Mouse (Mus musculus) liver, adult 2 months (tissue): ENCODE results near the gene Tuba3b.

Source experiments
- CTCF ChIP-seq: fragments of 200-500 bp; IDR thresholded peaks from 2 replicates; pipeline ENCODE4 v1.5.1; 2011; ENCODE audit warnings: low read depth, low read length, control low read depth
- POLR2A ChIP-seq: fragments of 200-500 bp; IDR thresholded peaks from 2 replicates; pipeline ENCODE4 v1.6.1; 2011; ENCODE audit warnings: low read length, control low read depth; ENCODE audit not compliant: insufficient read depth; ENCODE audit errors: extremely low read depth

- TF ChIP-seq CTCF (no peak), POLR2A (no peak)
Measured at GRCm38 (mm10) chr6:145578457-145579185, 36.9 kb upstream of the Tuba3b start.
